Mouse (Mus musculus): Measurements from ENCODE around the gene Adgrg1.

The Adgrg1 gene
- long read RNA-seq, experiment 1, result 0 reads
- long read RNA-seq, experiment 2, partial matches to known transcripts, result 3 of 5 reads
- long read RNA-seq, experiment 2, other reads (novel, unspliced or antisense), result 1 of 5 reads

GRCm38 (mm10) chr8:94974467-94975165 is at the start of gene Adgrg1:
TSS of gene Adgrg1 (plus strand) at chr8:94974751.
- intact Hi-C loops (cut with DNase I), result no loop called here

GRCm38 (mm10) chr8:94928227-94928626 is 46.3 kb upstream of the Adgrg1 start:
- intact Hi-C loops (cut with DNase I), result no loop called here

GRCm38 (mm10) chr8:94933918-94934317 is 40.6 kb upstream of the Adgrg1 start:
- intact Hi-C loops (cut with DNase I), result no loop called here

- intact Hi-C loops (cut with DNase I), result no loop called here
Measured at GRCm38 (mm10) chr8:94935172-94935571, 39.4 kb upstream of the Adgrg1 start.

- intact Hi-C loops (cut with DNase I), result loop anchor here (5.0 kb wide), 1 partner anchor 260 kb away; the partner anchor contains the start of gene Kifc3
Measured at GRCm38 (mm10) chr8:94942566-94942965, 32.0 kb upstream of the Adgrg1 start.

- intact Hi-C loops (cut with DNase I), result no loop called here
Measured at GRCm38 (mm10) chr8:94945185-94945584, 29.4 kb upstream of the Adgrg1 start.

GRCm38 (mm10) chr8:94948421-94948820 is 26.1 kb upstream of the Adgrg1 start:
- intact Hi-C loops (cut with DNase I), result no loop called here

GRCm38 (mm10) chr8:94949010-94949409 is 25.5 kb upstream of the Adgrg1 start:
- intact Hi-C loops (cut with DNase I), result no loop called here

- intact Hi-C loops (cut with DNase I), result loop anchor here (1.0 kb wide), 1 partner anchor 51 kb away; no protein-coding TSS in a partner anchor
Measured at GRCm38 (mm10) chr8:94950046-94950445, 24.5 kb upstream of the Adgrg1 start.

- intact Hi-C loops (cut with DNase I), result loop anchor here (1.0 kb wide), 1 partner anchor 51 kb away; no protein-coding TSS in a partner anchor
Measured at GRCm38 (mm10) chr8:94950458-94950857, 24.1 kb upstream of the Adgrg1 start.

- intact Hi-C loops (cut with DNase I), result no loop called here
Measured at GRCm38 (mm10) chr8:94952086-94952485, 22.5 kb upstream of the Adgrg1 start.

- intact Hi-C loops (cut with DNase I), result no loop called here
Measured at GRCm38 (mm10) chr8:94953624-94954367, 20.8 kb upstream of the Adgrg1 start.

- intact Hi-C loops (cut with DNase I), result no loop called here
Measured at GRCm38 (mm10) chr8:94954368-94954737, 20.2 kb upstream of the Adgrg1 start.

- intact Hi-C loops (cut with DNase I), result no loop called here
Measured at GRCm38 (mm10) chr8:94954921-94955758, 19.4 kb upstream of the Adgrg1 start.

- intact Hi-C loops (cut with DNase I), result no loop called here
Measured at GRCm38 (mm10) chr8:94956078-94956574, 18.4 kb upstream of the Adgrg1 start.

GRCm38 (mm10) chr8:94962201-94962600 is 12.3 kb upstream of the Adgrg1 start:
- intact Hi-C loops (cut with DNase I), result no loop called here

- intact Hi-C loops (cut with DNase I), result no loop called here
Measured at GRCm38 (mm10) chr8:94964828-94965227, 9.7 kb upstream of the Adgrg1 start.

GRCm38 (mm10) chr8:94966578-94966977 is 8.0 kb upstream of the Adgrg1 start:
- intact Hi-C loops (cut with DNase I), result no loop called here

GRCm38 (mm10) chr8:94967071-94967470 is 7.5 kb upstream of the Adgrg1 start:
- intact Hi-C loops (cut with DNase I), result no loop called here

- intact Hi-C loops (cut with DNase I), result no loop called here
Measured at GRCm38 (mm10) chr8:94967554-94967953, 7.0 kb upstream of the Adgrg1 start.

GRCm38 (mm10) chr8:94973270-94973669 is 1.3 kb upstream of the Adgrg1 start:
- intact Hi-C loops (cut with DNase I), result no loop called here

Measured in adrenal gland (tissue).